Mouse (Mus musculus) hindlimb bud, embryonic 11.5 days (tissue): ENCODE data around the gene Lamc2.

ENCODE experiments used
- DNase-seq: peaks from one replicate; pipeline ENCODE4 v3.0.0-alpha.2; 2012; ENCODE audit warnings: low read depth, low spot score; ENCODE audit errors: extremely low spot score

Lamc2 gene

DNA sequence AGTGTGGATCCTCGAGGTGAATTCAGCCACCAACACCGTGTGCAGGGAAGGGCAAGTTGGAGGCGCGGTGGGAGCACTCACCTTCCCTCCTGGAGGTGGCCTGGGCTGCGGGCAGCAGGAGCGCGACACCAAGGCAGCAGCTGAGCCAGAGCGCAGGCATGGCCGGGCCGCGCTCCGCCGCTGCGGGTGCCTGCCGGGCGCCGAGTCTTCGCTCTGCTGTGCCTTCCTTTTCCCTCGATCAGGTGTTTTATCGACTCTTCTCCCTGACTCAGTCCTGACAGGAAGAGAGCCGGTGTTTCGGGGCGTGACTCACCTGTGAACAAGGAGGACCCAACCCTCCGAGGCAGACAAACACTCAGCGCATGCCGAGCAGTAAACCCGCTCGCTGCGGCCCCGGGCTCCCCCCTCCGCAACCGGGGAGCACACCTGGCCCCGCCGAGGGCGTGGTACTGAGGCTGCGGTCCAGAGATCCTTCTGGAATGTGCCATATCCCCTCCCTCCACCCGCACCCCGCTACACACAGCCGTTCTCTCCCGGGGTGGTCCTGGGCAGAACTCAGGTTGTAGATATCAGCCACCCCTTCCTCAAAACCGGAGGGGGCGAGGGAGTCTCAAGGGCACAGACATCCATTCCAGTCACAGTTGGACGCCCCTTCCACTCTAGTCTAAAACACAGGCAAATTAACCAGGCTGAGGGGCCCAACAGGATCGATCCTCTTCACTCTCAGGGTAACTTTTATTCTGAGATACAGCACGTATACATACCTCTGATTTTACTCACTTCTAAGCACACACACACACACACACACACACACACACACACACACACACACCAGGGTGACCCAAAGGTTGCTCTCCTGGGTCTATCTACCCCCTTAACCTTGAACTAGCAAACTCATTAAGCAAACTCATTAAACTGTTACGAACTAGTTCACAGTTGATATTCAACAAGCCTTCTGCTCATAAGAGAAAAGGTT is at the start of gene Lamc2:
Lamc2 (minus strand) TSS at position 620 of the 976 bp plus-strand sequence.
- no peak for DNase-seq

GRCm38 (mm10) chr1:153235576-153235975 is 49.3 kb upstream of the Lamc2 start:
- no peak for DNase-seq

- no peak for DNase-seq
Observed at GRCm38 (mm10) chr1:153231681-153232080, 45.4 kb upstream of the Lamc2 start.

- no peak for DNase-seq
Observed at GRCm38 (mm10) chr1:153227916-153228315, 41.7 kb upstream of the Lamc2 start.

DNA sequence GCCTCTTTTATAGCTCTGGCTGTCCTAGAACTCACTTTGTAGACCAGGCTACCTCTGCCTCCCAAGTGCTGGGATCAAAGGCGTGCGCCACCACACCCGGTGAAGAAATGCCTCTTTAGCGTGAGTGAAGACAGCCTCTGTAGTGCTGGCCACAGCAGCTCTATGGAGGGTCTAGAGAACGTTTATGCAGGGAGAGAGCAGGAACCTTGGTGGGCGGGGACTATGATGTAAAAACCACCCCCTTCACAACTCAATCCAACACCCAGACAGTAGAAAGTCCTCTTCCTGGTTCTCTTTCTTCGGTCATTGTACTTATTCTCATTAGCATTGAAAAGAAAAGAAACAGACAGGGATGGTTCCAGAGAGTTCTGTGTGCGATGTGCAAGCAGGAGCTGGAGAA is 40.8 kb upstream of the Lamc2 start:
- DNase-seq: no peak

DNA sequence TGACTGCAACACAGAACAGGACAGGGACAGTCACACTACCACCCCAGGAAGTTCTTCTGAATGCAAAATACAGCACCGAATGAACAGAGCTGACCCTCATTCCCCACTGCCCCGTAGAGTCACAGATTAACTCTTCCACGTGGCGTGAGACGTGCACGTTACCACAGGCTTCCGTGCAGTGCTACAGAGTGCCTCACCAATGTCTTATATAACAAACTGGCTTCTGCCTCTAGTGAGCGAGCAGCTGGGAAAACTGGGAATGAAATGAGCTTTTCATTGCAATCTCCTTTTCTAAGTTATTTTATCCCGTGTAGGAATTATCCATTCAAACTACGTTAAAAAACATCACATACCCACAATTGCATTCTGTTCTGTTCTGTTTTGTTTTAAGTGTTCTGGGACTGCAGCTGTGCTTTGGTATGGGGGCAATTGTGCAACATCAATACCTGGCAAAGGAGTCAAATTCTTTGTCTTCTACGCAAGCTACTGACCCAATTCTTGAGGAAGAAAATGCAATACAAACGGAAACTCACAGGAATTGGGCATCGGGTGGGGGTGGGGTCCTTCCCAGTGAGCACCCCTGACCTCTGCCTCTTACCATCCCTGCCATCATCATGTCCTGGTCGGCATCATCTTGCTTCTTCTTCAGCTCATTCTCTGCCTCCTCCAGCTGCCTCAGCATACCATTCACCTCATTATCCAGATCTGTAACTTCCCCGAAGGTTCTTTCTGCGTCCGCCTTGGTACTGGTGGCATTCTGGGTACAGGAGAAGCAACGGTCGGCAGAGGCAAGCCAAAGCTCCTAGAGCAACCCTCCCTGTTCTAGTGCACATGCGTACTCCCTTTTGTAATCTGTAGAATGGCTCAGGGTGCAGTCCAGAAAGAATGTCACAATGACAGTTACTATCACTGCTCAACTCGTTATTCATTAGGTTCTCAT is 39.8 kb upstream of the Lamc2 start:
- DNase-seq: no peak

GRCm38 (mm10) chr1:153224331-153224730 is 38.1 kb upstream of the Lamc2 start:
- DNase-seq: no peak

GRCm38 (mm10) chr1:153219376-153219775 is 33.1 kb upstream of the Lamc2 start:
- DNase-seq: no peak

- DNase-seq: no peak
Observed at GRCm38 (mm10) chr1:153216516-153216915, 30.3 kb upstream of the Lamc2 start.

DNA sequence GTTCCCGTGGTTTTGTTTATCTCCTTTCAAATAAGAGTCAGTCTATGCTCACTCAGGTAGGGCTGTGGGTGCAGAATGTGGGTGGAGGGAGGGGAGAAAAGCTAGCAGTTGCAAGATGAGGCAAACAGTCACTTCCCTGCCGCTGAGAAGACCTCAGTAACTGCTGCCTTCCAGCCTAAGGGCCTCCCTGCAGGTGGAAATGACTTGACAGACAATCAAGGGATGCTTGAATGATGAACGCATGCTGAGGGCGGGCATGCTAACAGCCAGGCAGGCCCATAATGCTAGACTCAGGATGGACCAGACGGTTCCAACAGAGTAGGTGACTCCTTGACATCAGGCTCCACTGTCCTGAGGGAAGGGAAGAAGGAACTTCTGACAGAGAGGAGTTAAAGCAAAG is 29.4 kb upstream of the Lamc2 start:
- no peak for DNase-seq

- DNase-seq: no peak
Observed at GRCm38 (mm10) chr1:153210992-153211391, 24.7 kb upstream of the Lamc2 start.

DNA sequence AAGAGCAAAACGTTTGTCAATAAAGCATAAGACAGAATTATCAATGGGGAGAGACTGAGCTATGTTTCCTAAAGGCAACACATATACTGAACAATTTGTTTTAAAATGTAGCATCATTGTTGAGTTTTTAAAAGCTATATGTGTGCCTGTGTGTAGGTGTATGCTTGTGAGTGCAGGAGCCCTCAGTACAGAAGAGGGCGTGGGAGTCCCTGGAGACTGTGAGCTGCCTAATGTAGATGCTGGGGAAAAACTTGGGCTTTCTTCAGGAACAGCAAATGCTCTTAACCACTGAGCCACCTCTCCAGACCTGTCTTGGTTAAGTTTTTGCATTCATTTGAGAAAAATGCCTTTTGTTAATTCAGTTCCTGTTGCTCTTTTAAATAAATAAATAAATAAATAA is 24.0 kb upstream of the Lamc2 start:
- no peak for DNase-seq

- no peak for DNase-seq
Observed at GRCm38 (mm10) chr1:153202195-153202594, 15.9 kb upstream of the Lamc2 start.

DNA sequence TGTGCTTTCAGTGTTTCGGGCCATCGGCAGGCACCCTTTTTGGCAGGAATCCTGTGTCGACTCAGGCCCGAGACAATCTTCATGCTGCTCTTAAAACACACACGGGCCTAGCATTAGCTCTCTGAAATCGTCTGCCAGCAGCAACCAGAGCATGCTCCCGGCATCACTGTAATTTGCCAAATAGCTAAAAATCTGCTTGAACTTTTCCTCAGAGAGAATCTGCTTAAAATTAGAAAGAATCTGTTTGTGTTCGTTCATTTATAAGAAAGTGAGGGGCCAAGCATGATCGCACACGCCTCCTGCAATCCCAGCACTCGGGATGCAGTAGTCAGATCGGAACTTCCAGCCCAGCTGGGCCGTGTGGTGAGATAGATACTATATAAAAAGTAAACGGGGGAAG is 15.2 kb upstream of the Lamc2 start:
- no peak for DNase-seq

DNA sequence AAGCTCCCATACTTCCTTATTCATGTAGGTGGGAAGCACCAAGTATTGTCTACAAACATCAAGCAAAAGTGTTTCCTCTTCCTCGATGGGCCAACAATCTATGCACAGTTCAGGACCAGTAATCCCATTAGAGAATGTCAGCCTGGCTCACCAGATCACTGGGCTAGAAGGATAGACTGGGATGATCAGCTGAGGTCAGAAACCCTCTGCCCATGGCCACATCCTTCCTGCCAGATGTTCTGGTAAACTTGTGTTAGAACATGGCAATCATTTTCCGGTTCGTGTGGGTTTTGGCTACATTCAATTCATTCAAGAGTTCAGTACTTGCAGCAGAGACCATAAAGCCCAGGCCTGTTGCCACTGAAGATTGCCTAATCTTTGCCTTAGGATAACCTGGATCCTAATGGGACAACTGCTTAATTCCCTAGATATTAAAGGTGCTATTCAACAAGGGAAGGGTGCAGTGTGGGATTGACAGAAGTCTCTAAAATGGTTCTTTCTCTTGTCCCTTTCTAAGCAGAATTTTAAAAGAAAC is 11.1 kb upstream of the Lamc2 start:
- no peak for DNase-seq

- no peak for DNase-seq
Observed at GRCm38 (mm10) chr1:153192945-153193344, 6.7 kb upstream of the Lamc2 start.

DNA sequence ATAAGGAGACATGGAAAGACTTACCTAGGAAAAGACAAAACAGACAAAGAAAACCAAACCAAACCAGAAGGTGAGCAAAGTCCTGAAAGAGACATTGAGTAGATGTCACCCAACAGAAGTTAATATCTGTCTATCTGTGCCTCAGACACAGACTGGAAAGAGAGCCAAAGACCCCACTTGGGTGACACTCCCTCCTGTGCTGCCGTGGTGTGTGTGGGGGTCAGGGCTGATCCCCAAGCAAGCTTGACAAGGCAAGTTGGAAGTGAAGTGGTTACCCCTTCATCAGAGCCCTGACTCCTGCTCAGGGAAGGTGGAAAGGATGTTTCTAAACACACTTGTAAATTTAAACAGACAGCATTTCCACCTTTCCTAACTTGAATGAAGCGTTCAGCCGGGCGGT is 6.1 kb upstream of the Lamc2 start:
- DNase-seq: no peak

DNA sequence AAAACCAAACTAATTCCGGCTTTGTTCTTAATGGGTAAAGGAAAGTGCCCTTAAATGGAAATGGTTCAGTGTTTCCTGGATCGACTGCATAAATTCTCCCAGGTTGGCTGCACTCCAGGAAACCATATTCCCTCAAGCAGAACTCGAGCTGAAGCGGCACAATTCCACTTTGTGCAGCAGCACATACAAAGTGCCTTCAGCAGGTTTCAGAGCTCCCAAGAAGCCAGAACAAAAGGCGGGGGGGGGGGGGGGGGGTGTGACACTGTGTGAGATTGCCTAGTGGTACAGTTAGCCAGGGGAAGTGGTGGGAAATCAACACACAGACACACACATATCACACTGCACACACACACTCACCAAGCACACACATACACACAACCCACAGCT is 5.7 kb upstream of the Lamc2 start:
- no peak for DNase-seq

DNA sequence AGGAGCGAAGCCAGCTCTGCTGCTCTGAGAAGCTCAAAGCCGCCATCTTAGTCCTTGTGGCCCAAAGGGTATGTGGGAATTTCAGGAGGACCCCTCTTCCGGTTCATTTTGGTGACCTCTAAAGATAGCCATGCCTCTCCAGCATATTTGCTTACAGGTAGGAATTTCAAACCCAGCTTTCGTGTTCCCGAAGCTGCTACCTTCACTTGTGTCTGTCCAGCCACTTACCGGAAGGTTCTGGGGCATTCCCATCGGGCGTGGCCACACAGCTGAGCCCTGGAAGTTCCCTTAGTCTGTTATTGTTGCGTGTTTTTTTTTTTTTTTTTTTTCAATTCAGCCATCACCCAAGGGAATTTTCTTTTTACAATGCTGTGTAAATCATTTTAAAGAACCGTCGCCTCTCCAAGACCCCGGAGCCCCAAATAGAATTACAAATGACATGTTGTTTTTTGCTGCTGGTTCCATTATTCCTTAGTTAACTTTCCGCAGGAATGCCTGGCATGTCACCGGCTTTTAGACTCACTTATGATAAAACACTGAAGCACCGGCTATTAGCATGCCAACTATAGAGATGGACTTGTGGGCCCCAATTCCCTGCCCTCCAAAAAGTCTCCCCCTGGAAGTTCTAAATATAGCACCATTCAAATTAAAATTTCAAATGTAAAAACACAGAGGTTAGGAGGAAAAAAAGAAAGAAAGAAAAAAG is 5.1 kb upstream of the Lamc2 start:
- no peak for DNase-seq

DNA sequence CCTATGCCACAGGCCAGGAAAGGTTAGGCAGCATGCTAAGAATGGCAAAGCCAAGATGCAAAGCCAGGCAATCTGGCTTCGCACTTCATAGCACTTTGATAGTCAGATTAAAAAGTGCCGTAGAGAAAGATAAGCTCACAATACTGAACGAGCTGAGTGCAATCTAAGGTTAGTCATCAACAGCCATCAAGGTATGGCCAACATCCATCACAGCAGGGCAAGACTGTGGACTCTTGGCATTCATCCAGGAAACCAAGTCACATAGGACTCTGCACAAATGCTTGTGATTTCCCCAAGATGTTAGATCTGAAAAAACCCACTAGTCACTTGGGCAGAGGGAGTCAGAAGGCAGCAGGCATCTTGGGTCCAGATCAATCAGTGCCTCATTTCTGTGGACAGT is 1.8 kb upstream of the Lamc2 start:
- DNase-seq: no peak
